Mouse (Mus musculus): ENCODE measurements around the gene Urod.

DNA sequence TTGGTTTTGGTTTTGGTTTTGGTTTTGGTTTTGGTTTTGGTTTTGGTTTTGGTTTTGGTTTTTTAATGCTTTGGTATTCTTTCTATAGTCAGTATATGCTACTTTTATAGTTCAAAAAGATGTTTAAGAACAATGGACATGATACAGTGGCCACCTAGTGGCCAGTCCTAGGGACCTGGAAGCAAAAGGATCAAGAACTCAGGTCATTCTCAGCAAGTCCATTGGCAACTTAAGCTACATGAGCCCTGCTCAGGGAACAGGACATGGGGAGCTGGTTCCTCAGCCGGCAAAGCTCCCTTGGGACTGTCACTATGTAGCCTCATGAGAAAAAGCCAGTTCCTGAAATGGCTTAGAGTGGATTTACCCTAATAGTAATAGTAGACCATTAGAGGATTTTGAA is 42.6 kb downstream of the Urod start:
- peak; percentile 48 for TF ChIP-seq CTCF (IDR thresholded peaks at IDR 0.05; ENCODE audit: low read depth)
- TF ChIP-seq EP300 (optimal IDR thresholded peaks at IDR 0.05) = no peak
